Mouse (Mus musculus) liver, embryonic 16.5 days (tissue): ENCODE measurements around the gene Fbn1. TPM values are rescaled to one million over a fixed set of nuclear protein-coding genes. Genes with fewer than 3 reads are reported as not detected.

Source experiments
- ATAC-seq: fragments of 200-750 bp; cut with Nextera tagmentation; 2 replicates; pipeline ENCODE4 v1.8.0; 2017; ENCODE audit warnings: low read depth, mild to moderate bottlenecking, moderate number of reproducible peaks, moderate library complexity
- H3K27ac ChIP-seq: fragments of 300-500 bp; sonication (generic); 2 replicates; pipeline ENCODE4 v1.5.1; 2014; ENCODE audit warnings: mild to moderate bottlenecking, low read length
- H3K27me3 ChIP-seq: fragments of 300-500 bp; sonication (generic); 2 replicates; pipeline ENCODE4 v1.6.1; 2014; ENCODE audit warnings: low read depth, low read length, mixed read lengths; ENCODE audit not compliant: control insufficient read depth, insufficient read depth
- H3K36me3 ChIP-seq: fragments of 300-500 bp; sonication (generic); 2 replicates; pipeline ENCODE4 v1.6.1; 2014; ENCODE audit warnings: mild to moderate bottlenecking; ENCODE audit not compliant: control insufficient read depth, insufficient read depth
- H3K4me1 ChIP-seq: fragments of 300-500 bp; sonication (generic); 2 replicates; pipeline ENCODE4 v1.6.1; 2014; ENCODE audit warnings: low read depth, low read length, mixed read lengths; ENCODE audit not compliant: control insufficient read depth
- H3K4me2 ChIP-seq: fragments of 300-500 bp; sonication (generic); 2 replicates; pipeline ENCODE4 v1.6.1; 2014; ENCODE audit warnings: low read depth, low read length, mixed read lengths
- H3K4me3 ChIP-seq: fragments of 300-500 bp; sonication (generic); 2 replicates; pipeline ENCODE4 v1.5.1; 2014; ENCODE audit warnings: low read depth, mild to moderate bottlenecking, low read length
- H3K9ac ChIP-seq: fragments of 300-500 bp; sonication (generic); 2 replicates; pipeline ENCODE4 v1.6.1; 2014; ENCODE audit warnings: low read depth, low read length
- H3K9me3 ChIP-seq: fragments of 300-500 bp; sonication (generic); replicated peaks from 2 replicates; pipeline ENCODE4 v1.6.1; 2016; ENCODE audit warnings: low read length; ENCODE audit not compliant: control insufficient read depth
- WGBS: fragments of 180-500 bp; shearing (Covaris S2); extraction: QIAGEN DNeasy Blood & Tissue Kit; methylation state at CpG from one replicate; pipeline ENCODE4 v1.1.7; 2014; ENCODE audit not compliant: insufficient replicate concordance; 5-methylcytosine and 5-hydroxymethylcytosine counted together
- polyA plus RNA-seq: library from polyadenylated mRNA; unstranded; fragments of >200 nt; fragmentation: Nextera tagmentation; extraction: Ambion mirVana; gene quantifications from 2 replicates; pipeline ENCODE4 v1.2.1, GENCODE M21; 2015

Gene Fbn1
- polyA plus RNA-seq, 1 experiment from 2014 or later = 1.7 TPM

DNA sequence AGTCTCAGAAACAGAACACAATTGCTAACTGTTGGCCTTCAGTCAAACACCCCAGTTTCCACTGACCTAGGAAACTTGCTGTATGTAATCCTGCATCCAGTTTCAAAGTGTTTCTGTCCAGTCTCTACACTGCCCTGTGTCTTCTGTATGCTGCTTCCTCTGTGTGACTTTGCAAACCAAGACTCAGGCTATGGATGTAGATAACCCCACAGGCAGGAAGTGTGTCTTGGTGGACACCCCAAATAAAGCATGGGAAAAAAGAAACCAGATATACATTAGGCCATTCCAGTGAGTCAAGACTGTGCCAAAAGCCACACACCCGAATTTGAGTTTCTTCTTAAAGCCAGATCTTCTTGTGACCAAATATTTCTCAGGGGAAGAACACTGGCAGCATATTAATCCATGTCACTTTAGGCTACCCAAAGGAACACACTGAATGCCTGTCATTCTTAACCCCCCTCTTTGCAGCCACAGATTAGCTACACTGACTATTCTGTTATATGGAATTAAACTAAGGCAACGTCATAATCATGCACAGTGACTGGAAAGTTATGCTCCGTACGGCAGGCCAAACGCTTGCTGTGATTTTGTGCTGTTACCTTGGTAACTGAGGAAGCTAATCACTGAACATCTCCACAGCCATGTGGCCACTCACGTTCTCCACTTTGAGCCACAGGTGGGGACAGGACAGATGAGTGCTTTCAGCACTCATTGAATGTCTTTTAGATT, 55.3 kb downstream of the Fbn1 start:
- 52% methylated on average over 6 of the region's 6 CpGs for WGBS
- ATAC-seq = no peak
- Histone ChIP-seq H3K27ac (no peak overlapping the region), H3K4me3 (no peak overlapping the region), H3K36me3 (no peaks in the 10 kb centered on the region), H3K9ac (no peak overlapping the region), H3K27me3 (no peaks in the 10 kb centered on the region), H3K9me3 (no peaks in the 10 kb centered on the region), H3K4me1 (no peaks in the 10 kb centered on the region), H3K4me2 (no peak overlapping the region)

DNA sequence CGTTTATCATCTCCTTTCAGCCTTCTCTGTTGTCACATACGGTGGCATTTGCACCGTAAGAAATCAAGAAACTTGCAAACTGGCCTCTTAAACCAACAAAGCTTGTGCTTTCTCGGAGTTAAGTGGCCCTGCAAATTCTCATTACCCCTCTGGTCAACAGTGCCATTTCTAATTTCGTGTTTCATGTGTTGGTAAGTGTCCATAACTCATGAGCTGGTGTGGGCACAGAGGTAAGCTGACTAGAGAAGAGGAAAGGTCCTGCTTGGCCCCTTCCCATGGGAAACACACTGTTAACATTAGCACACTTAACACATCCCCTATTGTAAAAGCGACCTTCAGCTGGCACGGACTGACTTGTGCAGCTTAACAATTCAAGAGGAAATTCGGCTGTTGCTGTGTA, 58.4 kb downstream of the Fbn1 start:
- no peak for ATAC-seq
- Histone ChIP-seq H3K27me3 (no peaks in the 10 kb centered on the region), H3K4me3 (no peak overlapping the region), H3K27ac (no peak overlapping the region), H3K9ac (no peak overlapping the region), H3K9me3 (no peaks in the 10 kb centered on the region), H3K36me3 (no peaks in the 10 kb centered on the region), H3K4me2 (no peak overlapping the region), H3K4me1 (no peaks in the 10 kb centered on the region)
- 53% methylated on average over 8 of the region's 8 CpGs for WGBS

DNA sequence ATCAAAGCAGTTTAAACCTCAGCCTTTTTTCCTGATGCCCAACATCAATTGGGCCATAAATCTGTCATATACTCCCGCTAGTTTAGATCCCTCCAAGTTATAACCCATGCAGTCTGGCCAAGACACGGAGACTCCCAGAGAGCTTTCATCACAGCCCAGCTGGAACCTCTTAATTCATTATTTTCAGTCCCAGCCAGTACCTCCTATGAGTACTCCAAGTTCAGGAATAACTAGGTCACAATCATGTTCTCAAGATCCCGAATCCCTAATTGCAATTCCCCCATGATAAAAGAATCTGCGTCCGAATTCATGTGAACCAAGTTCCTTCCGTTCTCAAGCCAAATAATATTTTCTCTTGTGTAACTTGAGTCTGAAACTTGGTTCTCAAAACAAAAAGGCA, 58.9 kb downstream of the Fbn1 start:
- H3K9me3 ChIP-seq = no peaks in the 10 kb centered on the region
- no peak overlapping the region for H3K9ac ChIP-seq
- WGBS = 65% methylated on average over 6 of the region's 6 CpGs
- ATAC-seq = no peak
- H3K4me3 ChIP-seq = no peak overlapping the region
- no peaks in the 10 kb centered on the region for H3K4me1 ChIP-seq
- H3K36me3 ChIP-seq = no peaks in the 10 kb centered on the region
- H3K4me2 ChIP-seq = no peak overlapping the region
- no peak overlapping the region for H3K27ac ChIP-seq
- no peaks in the 10 kb centered on the region for H3K27me3 ChIP-seq

DNA sequence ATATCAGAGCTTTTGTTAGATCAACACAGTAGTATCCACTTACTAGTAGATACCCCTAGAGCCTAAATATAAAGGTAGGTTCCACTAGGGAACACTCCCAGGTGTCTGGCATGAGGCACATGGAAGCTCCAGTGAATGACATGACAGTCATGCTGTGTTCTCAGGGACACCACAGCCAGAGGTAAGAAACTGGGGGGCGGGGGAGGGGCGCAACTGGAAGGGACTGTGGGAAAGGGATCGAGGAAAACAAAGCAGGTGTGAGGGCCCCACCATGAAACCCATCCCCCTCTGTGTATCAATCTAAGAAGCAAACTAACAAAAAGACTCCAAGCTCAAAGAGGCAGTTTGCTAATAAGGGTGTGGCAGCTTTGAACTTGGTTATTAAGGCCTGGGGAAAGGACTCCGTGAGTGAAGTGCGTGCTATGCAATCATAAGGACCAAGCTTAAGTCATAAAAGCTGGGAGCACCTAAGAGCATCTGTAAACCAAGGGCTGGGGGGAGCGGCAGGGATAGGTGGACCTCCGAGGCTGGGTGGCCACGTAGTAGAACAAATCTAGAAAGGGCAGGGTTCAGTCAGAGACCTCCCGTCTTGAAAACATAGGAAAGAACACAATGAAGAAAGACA, 60.4 kb downstream of the Fbn1 start:
- no peak overlapping the region for H3K4me2 ChIP-seq
- H3K27me3 ChIP-seq = no peaks in the 10 kb centered on the region
- no peak for ATAC-seq
- no peaks in the 10 kb centered on the region for H3K36me3 ChIP-seq
- no peak overlapping the region for H3K9ac ChIP-seq
- H3K4me3 ChIP-seq = no peak overlapping the region
- no peak overlapping the region for H3K27ac ChIP-seq
- no peaks in the 10 kb centered on the region for H3K4me1 ChIP-seq
- 71% methylated on average over 9 of the region's 9 CpGs for WGBS
- no peaks in the 10 kb centered on the region for H3K9me3 ChIP-seq

DNA sequence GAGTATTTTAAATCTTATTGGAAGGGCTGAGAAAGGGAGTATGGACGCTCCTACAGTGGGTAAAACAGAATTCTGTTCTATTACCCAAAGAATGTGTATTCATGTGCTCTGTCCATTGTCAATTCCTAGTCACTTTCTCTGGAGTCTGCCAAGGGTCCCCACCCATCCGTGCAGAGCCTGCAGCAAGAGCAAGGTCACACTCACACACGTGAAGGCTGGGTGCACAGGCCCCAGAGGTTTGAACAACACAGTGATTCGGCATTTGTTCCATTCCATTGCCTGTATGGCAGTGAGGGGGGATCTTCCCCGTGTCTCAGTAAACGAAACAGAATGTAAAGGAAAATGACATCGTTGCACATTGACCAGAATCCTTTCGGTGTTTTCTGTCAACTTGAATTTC, 69.4 kb downstream of the Fbn1 start:
- Histone ChIP-seq H3K9me3 (no peaks in the 10 kb centered on the region), H3K36me3 (no peaks in the 10 kb centered on the region), H3K9ac (no peak overlapping the region), H3K27me3 (no peaks in the 10 kb centered on the region), H3K4me1 (no peaks in the 10 kb centered on the region), H3K4me3 (no peak overlapping the region), H3K27ac (no peak overlapping the region), H3K4me2 (no peak overlapping the region)
- 59% methylated on average over 8 of the region's 8 CpGs for WGBS
- no peak for ATAC-seq

DNA sequence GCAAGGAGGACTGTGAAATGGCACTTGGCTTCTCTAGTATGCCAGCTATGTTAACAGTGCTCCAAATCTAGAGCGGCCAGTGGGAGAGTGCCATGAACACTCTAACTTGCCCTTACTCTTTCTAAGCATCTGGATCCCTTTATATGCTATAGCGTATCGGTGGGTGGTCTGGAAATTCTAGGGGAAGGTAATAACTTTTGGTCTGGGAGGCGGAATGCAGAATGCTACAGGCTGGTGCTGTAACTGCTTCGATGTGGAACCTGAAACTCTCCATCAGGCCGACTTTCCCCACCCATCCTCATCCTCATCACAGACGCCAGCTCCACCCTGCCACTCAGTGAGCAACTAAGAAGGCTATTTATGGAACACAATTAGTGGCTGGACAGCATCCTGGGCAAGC, 71.6 kb downstream of the Fbn1 start:
- Histone ChIP-seq H3K4me2 (no peak overlapping the region), H3K4me3 (no peak overlapping the region), H3K4me1 (no peaks in the 10 kb centered on the region), H3K36me3 (no peaks in the 10 kb centered on the region), H3K9ac (no peak overlapping the region), H3K27me3 (no peaks in the 10 kb centered on the region), H3K9me3 (no peaks in the 10 kb centered on the region), H3K27ac (no peak overlapping the region)
- WGBS = 65% methylated on average over 7 of the region's 7 CpGs
- no peak for ATAC-seq

DNA sequence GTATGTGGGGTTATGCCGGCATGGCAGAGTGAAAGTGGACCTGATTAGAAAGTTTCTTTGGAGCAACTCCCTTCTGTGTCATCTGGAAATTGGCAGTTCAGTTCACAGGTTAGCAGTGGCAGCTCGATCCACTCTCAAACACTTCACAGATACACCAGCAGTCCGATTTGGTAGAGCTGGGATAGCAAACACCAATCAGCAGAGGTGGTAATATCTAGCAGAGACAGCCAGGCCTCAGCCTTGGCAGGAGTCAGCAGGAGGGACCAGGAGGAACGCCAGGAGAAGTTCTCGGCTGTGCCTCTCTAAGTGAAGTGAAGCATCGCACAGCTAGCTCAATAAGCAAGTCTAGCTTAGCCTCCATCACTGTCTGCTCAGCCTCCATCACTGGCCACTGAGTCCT, 74.3 kb downstream of the Fbn1 start:
- Histone ChIP-seq H3K9ac (no peak overlapping the region), H3K9me3 (no peaks in the 10 kb centered on the region), H3K36me3 (no peaks in the 10 kb centered on the region), H3K4me1 (no peaks in the 10 kb centered on the region), H3K4me3 (no peak overlapping the region), H3K27ac (no peak overlapping the region), H3K27me3 (no peaks in the 10 kb centered on the region), H3K4me2 (no peak overlapping the region)
- 76% methylated on average over 6 of the region's 6 CpGs for WGBS
- no peak for ATAC-seq

DNA sequence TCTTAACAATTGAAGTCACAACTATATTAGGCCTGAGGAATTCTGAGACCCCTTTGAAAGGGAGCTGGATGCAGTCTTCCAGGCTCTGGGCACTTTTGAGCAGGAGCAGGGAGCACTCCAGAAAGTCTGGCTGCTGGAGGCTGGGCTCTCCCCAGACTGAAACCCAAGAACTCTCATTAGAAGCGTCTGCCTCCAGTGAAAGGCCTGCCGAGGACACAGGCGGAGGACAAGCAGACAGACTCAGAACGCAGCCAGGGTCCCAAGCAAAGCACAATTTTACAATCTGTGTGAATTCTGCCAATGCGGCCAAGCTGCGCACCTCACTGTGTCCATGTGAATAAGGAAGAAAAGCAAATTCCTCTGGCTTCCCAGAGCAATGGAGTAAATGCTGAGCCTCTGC, 76.3 kb downstream of the Fbn1 start:
- H3K9ac ChIP-seq = no peak overlapping the region
- no peak overlapping the region for H3K4me2 ChIP-seq
- H3K4me1 ChIP-seq = no peaks in the 10 kb centered on the region
- no peak overlapping the region for H3K27ac ChIP-seq
- WGBS = 65% methylated on average over 6 of the region's 6 CpGs
- no peaks in the 10 kb centered on the region for H3K9me3 ChIP-seq
- H3K4me3 ChIP-seq = no peak overlapping the region
- H3K36me3 ChIP-seq = no peaks in the 10 kb centered on the region
- H3K27me3 ChIP-seq = no peaks in the 10 kb centered on the region
- ATAC-seq = no peak

DNA sequence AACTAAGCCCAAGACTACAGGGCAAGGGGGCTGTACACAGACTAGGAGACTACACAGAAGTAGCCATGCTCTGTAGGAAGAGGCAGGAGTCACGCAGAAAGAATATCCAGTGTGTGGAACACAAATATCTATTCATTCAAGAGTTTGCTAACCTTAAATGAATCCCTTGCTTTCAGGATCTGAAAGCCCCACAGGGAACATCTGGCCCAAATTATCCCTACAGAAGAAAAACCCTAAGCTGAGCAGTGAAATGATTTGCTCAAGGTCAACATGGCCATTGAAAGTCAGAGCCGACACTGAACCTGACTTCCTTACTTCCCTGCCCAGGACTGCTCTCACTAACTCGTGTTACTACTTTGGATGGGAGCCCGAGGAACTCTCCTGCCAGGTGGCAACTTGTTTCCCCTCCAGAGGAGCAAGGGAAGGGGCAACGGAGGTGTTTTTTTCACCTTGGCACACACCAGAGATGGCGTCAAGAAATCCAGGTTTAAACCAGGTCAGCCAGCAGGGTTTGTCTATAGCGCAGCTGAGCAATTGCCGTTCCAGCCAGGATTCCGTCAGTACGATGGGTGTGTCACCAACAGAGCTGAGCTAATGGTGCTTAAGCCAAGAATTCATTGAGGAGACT, 78.9 kb downstream of the Fbn1 start:
- no peak overlapping the region for H3K27ac ChIP-seq
- no peak overlapping the region for H3K4me3 ChIP-seq
- no peak for ATAC-seq
- H3K36me3 ChIP-seq = no peaks in the 10 kb centered on the region
- H3K27me3 ChIP-seq = no peaks in the 10 kb centered on the region
- 69% methylated on average over 10 of the region's 10 CpGs for WGBS
- no peak overlapping the region for H3K9ac ChIP-seq
- no peak overlapping the region for H3K4me2 ChIP-seq
- H3K4me1 ChIP-seq = no peaks in the 10 kb centered on the region
- no peaks in the 10 kb centered on the region for H3K9me3 ChIP-seq
